Mouse (Mus musculus): ENCODE measurements around the gene Gm826. TPM values are rescaled to one million over a fixed set of nuclear protein-coding genes. Genes with fewer than 3 reads are reported as not detected.

Gene Gm826
- polyA plus RNA-seq, 1 experiment, result 0.58 TPM

GRCm38 (mm10) chr2:160336053-160336452 is 2.1 kb upstream of the Gm826 start:
- no peak for TF ChIP-seq CTCF (IDR thresholded peaks at IDR 0.05; ENCODE audit: insufficient read depth, low read length)
- no peak for TF ChIP-seq POLR2A (IDR thresholded peaks at IDR 0.05; ENCODE audit: borderline replicate concordance, extremely low read depth, low read depth, low read length)
- peaks cover 3% of the 10 kb centered on the region for H3K4me1 ChIP-seq (ENCODE audit: control insufficient read depth, insufficient read depth, low read length)
- H3K4me3 ChIP-seq (replicated peaks; ENCODE audit: extremely low read depth, low read depth, low read length), result no peak overlapping the region
- WGBS, result 61% methylated on average over 2 of the region's 2 CpGs
- no peak for DNase-seq

- Histone ChIP-seq H3K4me1 (ENCODE audit: control insufficient read depth, insufficient read depth, low read length) (peaks cover 3% of the 10 kb centered on the region), H3K4me3 (replicated peaks; ENCODE audit: extremely low read depth, low read depth, low read length) (no peak overlapping the region)
- DNase-seq, result no peak
- 21% methylated on average over 1 of the region's 1 CpGs for WGBS
- TF ChIP-seq POLR2A (IDR thresholded peaks at IDR 0.05; ENCODE audit: borderline replicate concordance, extremely low read depth, low read depth, low read length), result no peak
- TF ChIP-seq CTCF (IDR thresholded peaks at IDR 0.05; ENCODE audit: insufficient read depth, low read length), result no peak
Measured at GRCm38 (mm10) chr2:160335043-160335442, 1.1 kb upstream of the Gm826 start.

DNA sequence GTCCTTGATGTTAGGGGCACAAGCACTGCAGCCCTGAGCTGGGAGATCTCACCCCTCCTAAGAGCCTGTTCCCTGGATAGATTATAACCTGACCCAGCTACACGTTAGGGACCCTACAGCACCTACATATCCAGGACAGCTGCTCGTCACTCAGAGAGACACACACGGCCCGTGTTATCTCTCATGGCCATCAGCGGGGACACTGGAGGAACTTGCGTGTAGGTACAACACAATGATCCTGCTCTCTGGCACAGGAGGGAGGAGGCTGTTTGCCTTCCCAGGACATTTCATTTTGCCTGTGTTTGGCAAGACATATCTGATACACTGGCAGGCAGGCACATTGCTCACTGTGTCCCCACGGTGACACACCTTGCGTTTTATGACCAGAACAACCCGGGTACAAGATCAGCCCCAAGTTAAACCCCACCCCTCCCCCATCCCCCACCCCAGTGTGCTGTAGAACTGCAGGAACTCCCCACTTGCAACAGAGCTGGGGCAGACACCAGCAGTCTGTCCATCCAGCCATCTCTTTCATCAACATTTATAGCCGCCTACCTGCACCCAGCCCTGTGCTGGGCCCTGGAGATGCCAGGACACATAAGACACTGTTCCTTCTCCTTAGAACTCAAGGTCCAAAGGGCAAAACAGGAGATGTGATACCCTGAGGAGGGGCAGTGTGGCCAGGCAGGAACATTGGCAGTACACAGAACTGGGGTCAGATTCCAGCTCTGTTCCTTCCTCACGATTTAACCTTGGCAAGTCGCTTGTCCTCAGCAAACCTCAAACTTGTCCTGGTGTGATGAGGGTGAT is 1.2 kb downstream of the Gm826 start:
- no peak overlapping the region for H3K4me3 ChIP-seq (replicated peaks; ENCODE audit: extremely low read depth, low read depth, low read length)
- DNase-seq, result no peak
- WGBS, result 85% methylated on average over 12 of the region's 12 CpGs
- TF ChIP-seq CTCF (IDR thresholded peaks at IDR 0.05; ENCODE audit: insufficient read depth, low read length) (no peak), POLR2A (IDR thresholded peaks at IDR 0.05; ENCODE audit: borderline replicate concordance, extremely low read depth, low read depth, low read length) (no peak)
- peaks cover 3% of the 10 kb centered on the region for H3K4me1 ChIP-seq (ENCODE audit: control insufficient read depth, insufficient read depth, low read length)

GRCm38 (mm10) chr2:160328886-160329285 is 5.1 kb downstream of the Gm826 start:
- WGBS, result 48% methylated on average over 9 of the region's 9 CpGs
- TF ChIP-seq CTCF (IDR thresholded peaks at IDR 0.05; ENCODE audit: insufficient read depth, low read length), result no peak
- TF ChIP-seq POLR2A (IDR thresholded peaks at IDR 0.05; ENCODE audit: borderline replicate concordance, extremely low read depth, low read depth, low read length), result no peak
- peaks cover 3% of the 10 kb centered on the region; the same call in 1 of the 2 replicates for H3K4me1 ChIP-seq (ENCODE audit: control insufficient read depth, insufficient read depth, low read length)
- no peak overlapping the region for H3K4me3 ChIP-seq (replicated peaks; ENCODE audit: extremely low read depth, low read depth, low read length)
- DNase-seq, result no peak

- DNase-seq, result no peak
- H3K4me1 ChIP-seq (ENCODE audit: control insufficient read depth, insufficient read depth, low read length), result peaks cover 3% of the 10 kb centered on the region; the same call in 1 of the 2 replicates
- 78% methylated on average over 4 of the region's 4 CpGs for WGBS
- TF ChIP-seq CTCF (IDR thresholded peaks at IDR 0.05; ENCODE audit: insufficient read depth, low read length), result no peak
- no peak for TF ChIP-seq POLR2A (IDR thresholded peaks at IDR 0.05; ENCODE audit: borderline replicate concordance, extremely low read depth, low read depth, low read length)
- no peak overlapping the region for H3K4me3 ChIP-seq (replicated peaks; ENCODE audit: extremely low read depth, low read depth, low read length)
Measured at GRCm38 (mm10) chr2:160327716-160328115, 6.2 kb downstream of the Gm826 start.

GRCm38 (mm10) chr2:160327167-160327566 is 6.8 kb downstream of the Gm826 start:
- Histone ChIP-seq H3K4me3 (replicated peaks; ENCODE audit: extremely low read depth, low read depth, low read length) (no peak overlapping the region), H3K4me1 (ENCODE audit: control insufficient read depth, insufficient read depth, low read length) (peaks cover 3% of the 10 kb centered on the region; the same call in 1 of the 2 replicates)
- 25% methylated on average over 4 of the region's 4 CpGs for WGBS
- TF ChIP-seq POLR2A (IDR thresholded peaks at IDR 0.05; ENCODE audit: borderline replicate concordance, extremely low read depth, low read depth, low read length) (no peak), CTCF (IDR thresholded peaks at IDR 0.05; ENCODE audit: insufficient read depth, low read length) (no peak)
- peak; percentile 31 for DNase-seq

- no peak for DNase-seq
- peaks cover 3% of the 10 kb centered on the region; the same call in 1 of the 2 replicates for H3K4me1 ChIP-seq (ENCODE audit: control insufficient read depth, insufficient read depth, low read length)
- WGBS, result 74% methylated on average over 6 of the region's 6 CpGs
- H3K4me3 ChIP-seq (replicated peaks; ENCODE audit: extremely low read depth, low read depth, low read length), result no peak overlapping the region
- TF ChIP-seq CTCF (IDR thresholded peaks at IDR 0.05; ENCODE audit: insufficient read depth, low read length), result no peak
Measured at GRCm38 (mm10) chr2:160325105-160325644, 8.8 kb downstream of the Gm826 start.

DNA sequence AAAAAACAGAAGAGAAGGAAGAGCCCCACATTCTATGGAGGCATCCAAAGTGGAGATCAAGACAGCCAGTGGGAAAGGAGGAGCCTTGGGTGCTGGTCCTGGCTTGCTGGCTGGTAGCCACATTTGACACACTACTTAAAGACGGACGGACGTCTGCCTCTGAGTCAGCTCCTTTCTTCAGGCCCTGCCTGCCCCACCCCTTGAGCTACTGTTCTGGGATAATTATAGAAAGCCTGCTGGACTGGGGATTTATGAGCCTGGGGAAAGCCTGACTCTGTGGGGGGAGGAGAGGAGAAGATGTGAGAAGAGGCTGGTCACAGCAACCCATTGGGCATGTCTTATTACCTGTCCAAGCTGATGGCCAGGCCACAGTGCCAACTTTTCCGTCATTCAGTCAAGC is 12.1 kb downstream of the Gm826 start:
- 20% methylated on average over 4 of the region's 4 CpGs for WGBS
- DNase-seq, result no peak
- Histone ChIP-seq H3K4me3 (replicated peaks; ENCODE audit: extremely low read depth, low read depth, low read length) (no peak overlapping the region), H3K4me1 (ENCODE audit: control insufficient read depth, insufficient read depth, low read length) (no peaks in the 10 kb centered on the region)
- TF ChIP-seq CTCF (IDR thresholded peaks at IDR 0.05; ENCODE audit: insufficient read depth, low read length) (no peak), POLR2A (IDR thresholded peaks at IDR 0.05; ENCODE audit: borderline replicate concordance, extremely low read depth, low read depth, low read length) (no peak)

DNA sequence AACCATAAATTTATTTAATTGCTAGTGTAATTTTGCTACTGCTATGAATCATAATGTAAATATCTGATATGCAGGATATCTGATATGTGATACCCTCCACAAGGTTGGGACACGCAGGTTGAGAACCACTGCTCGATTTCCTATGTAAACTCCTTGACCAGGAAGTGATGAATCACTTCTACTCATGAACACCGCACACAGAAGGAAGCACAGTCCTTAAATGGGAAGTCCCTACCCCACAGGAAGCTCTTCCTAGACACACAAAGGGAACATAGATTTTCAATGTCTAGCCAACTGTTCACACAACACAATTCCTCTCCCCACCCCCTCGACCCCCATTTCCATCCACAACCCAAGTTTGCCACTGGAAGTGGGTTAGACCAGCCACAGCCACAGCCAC is 15.7 kb downstream of the Gm826 start:
- DNase-seq, result no peak
- WGBS, result 20% methylated on average over 4 of the region's 4 CpGs
- Histone ChIP-seq H3K4me3 (replicated peaks; ENCODE audit: extremely low read depth, low read depth, low read length) (no peak overlapping the region), H3K4me1 (ENCODE audit: control insufficient read depth, insufficient read depth, low read length) (no peaks in the 10 kb centered on the region)
- TF ChIP-seq POLR2A (IDR thresholded peaks at IDR 0.05; ENCODE audit: borderline replicate concordance, extremely low read depth, low read depth, low read length), result no peak
- TF ChIP-seq CTCF (IDR thresholded peaks at IDR 0.05; ENCODE audit: insufficient read depth, low read length), result no peak

GRCm38 (mm10) chr2:160313595-160314007 is 20.4 kb downstream of the Gm826 start:
- no peak for TF ChIP-seq CTCF (IDR thresholded peaks at IDR 0.05; ENCODE audit: insufficient read depth, low read length)
- TF ChIP-seq POLR2A (IDR thresholded peaks at IDR 0.05; ENCODE audit: borderline replicate concordance, extremely low read depth, low read depth, low read length), result no peak
- no peak for DNase-seq
- H3K4me1 ChIP-seq (ENCODE audit: control insufficient read depth, insufficient read depth, low read length), result no peaks in the 10 kb centered on the region
- 52% methylated on average over 12 of the region's 12 CpGs for WGBS
- no peak overlapping the region for H3K4me3 ChIP-seq (replicated peaks; ENCODE audit: extremely low read depth, low read depth, low read length)
